Mouse (Mus musculus) bone marrow macrophage, adult 2 months (primary cell): ENCODE data around the gene Zfp738.

Experiments
- CTCF ChIP-seq: IDR thresholded peaks from 2 replicates; pipeline ENCODE4 v1.5.1; 2012; ENCODE audit warnings: low read depth, mild to moderate bottlenecking, low read length, moderate library complexity
- POLR2A ChIP-seq: IDR thresholded peaks from 2 replicates; pipeline ENCODE4 v1.6.1; 2012; ENCODE audit warnings: mild to moderate bottlenecking, low read depth, low read length, borderline replicate concordance

GRCm38 (mm10) chr13:67652496-67652895 is 34.4 kb downstream of the Zfp738 start:
- TF ChIP-seq CTCF: no peak
- no peak for TF ChIP-seq POLR2A
